In genomic region chr7:64347813-64348212, GRCm38 (mm10) we compare ENCODE assay signal across 24 mouse cellular contexts. TPM values are rescaled to one million over a fixed set of nuclear protein-coding genes. Genes with fewer than 3 reads are reported as not detected.
DNase-seq lines count a peak whose midpoint lies in the region; ATAC-seq lines count a peak whose summit lies in the region.
"Had no signal": no experiment of that assay in that cellular context is flagged by ENCODE, and none has a peak within 500 bp of the region (broad histone marks: within the 10 kb centered on the region; RNA-seq: fewer than 3 reads in every experiment).

No protein-coding gene starts in this region.

- H3K36me3 ChIP-seq in kidney, embryonic 15.5 days: peaks cover 54% of the 10 kb centered on the region
- H3K36me3 ChIP-seq in neural tube, embryonic 15.5 days: peaks cover 25% of the 10 kb centered on the region; the same call in 1 of the 2 replicates

- H3K4me3 ChIP-seq in kidney, embryonic 15.5 days (replicated peaks): no peak overlapping the region
- no peak overlapping the region for H3K4me3 ChIP-seq in brown adipose tissue, adult 24 weeks (ENCODE audit: insufficient read depth, low read depth, low read length)
- H3K4me3 ChIP-seq in neural tube, embryonic 15.5 days (replicated peaks): no peak overlapping the region
- H3K4me3 ChIP-seq: forebrain, embryonic 10.5 days; forebrain, embryonic 13.5 days; gastrocnemius, adult 2 months; heart, adult 2 months; heart, embryonic 10.5 days; heart, embryonic 13.5 days; hindbrain, embryonic 12.5 days; hindbrain, embryonic 15.5 days had no signal

- H3K4me1 ChIP-seq in kidney, embryonic 15.5 days: no peaks in the 10 kb centered on the region
- H3K4me1 ChIP-seq in brown adipose tissue, adult 24 weeks (ENCODE audit: control insufficient read depth, insufficient read depth, insufficient read length, low read length): no peaks in the 10 kb centered on the region
- peaks cover 11% of the 10 kb centered on the region for H3K4me1 ChIP-seq in neural tube, embryonic 15.5 days
- H3K4me1 ChIP-seq: heart, embryonic 10.5 days; heart, embryonic 13.5 days; hindbrain, embryonic 12.5 days had no signal

- DNase-seq in kidney, adult 18-20 months: peak; percentile 20
- DNase-seq in kidney, postnatal 14 days: peak; percentile 25
- DNase-seq in kidney, postnatal 10 days: no peak
- DNase-seq in gonadal fat pad, adult 2 months (ENCODE audit: low read depth): peak; percentile 40
- no peak for DNase-seq in frontal cortex, postnatal 25 days (ENCODE audit: low spot score in 2 of 2)
- DNase-seq: adrenal gland, adult 2 months; adrenal gland, postnatal 25 days; cerebellum, adult 18-20 months; cerebellum, adult 9-10 months; cerebellum, postnatal 14 days; gastrocnemius, adult 2 months; gastrocnemius, postnatal 14 days; heart, adult 2 months had no signal

- H3K9ac ChIP-seq in kidney, embryonic 15.5 days: no peak overlapping the region
- no peak overlapping the region for H3K9ac ChIP-seq in neural tube, embryonic 15.5 days (replicated peaks)
- H3K9ac ChIP-seq: forebrain, embryonic 13.5 days; heart, embryonic 13.5 days; hindbrain, embryonic 12.5 days; hindbrain, embryonic 15.5 days had no signal

- 83% methylated on average over 1 of the region's 1 CpGs for WGBS in kidney, embryonic 15.5 days
- WGBS in neural tube, embryonic 15.5 days: 87% methylated on average over 1 of the region's 1 CpGs

- H3K27ac ChIP-seq in kidney, embryonic 15.5 days: no peak overlapping the region
- H3K27ac ChIP-seq in brown adipose tissue, adult 24 weeks (replicated peaks; ENCODE audit: low read depth, low read length): peak overlapping the region; percentile 54
- no peak overlapping the region for H3K27ac ChIP-seq in neural tube, embryonic 15.5 days (replicated peaks)
- H3K27ac ChIP-seq: forebrain, embryonic 10.5 days; forebrain, embryonic 13.5 days; gastrocnemius, adult 2 months; heart, adult 2 months; heart, embryonic 10.5 days; heart, embryonic 13.5 days; hindbrain, embryonic 12.5 days; hindbrain, embryonic 15.5 days had no signal

- no peak overlapping the region for H3K4me2 ChIP-seq in kidney, embryonic 15.5 days
- no peak overlapping the region for H3K4me2 ChIP-seq in neural tube, embryonic 15.5 days
- H3K4me2 ChIP-seq: forebrain, embryonic 13.5 days; heart, embryonic 13.5 days; hindbrain, embryonic 12.5 days; hindbrain, embryonic 15.5 days had no signal

- no peak for ATAC-seq in kidney, embryonic 15.5 days (replicated peaks; ENCODE audit: low FRiP score)
- no peak for ATAC-seq in neural tube, embryonic 15.5 days (ENCODE audit: low FRiP score)
- ATAC-seq: CD4-positive, CD25-positive, alpha-beta regulatory T cell, adult 4 months; forebrain, embryonic 13.5 days; forebrain, embryonic 16.5 days had no signal

- H3K9me3 ChIP-seq in kidney, embryonic 15.5 days (replicated peaks): no peaks in the 10 kb centered on the region
- no peaks in the 10 kb centered on the region for H3K9me3 ChIP-seq in neural tube, embryonic 15.5 days (replicated peaks)
- H3K9me3 ChIP-seq: forebrain, embryonic 10.5 days; forebrain, embryonic 13.5 days; heart, embryonic 10.5 days; heart, embryonic 13.5 days; hindbrain, embryonic 12.5 days; hindbrain, embryonic 15.5 days had no signal

- no peaks in the 10 kb centered on the region for H3K27me3 ChIP-seq in kidney, embryonic 15.5 days
- H3K27me3 ChIP-seq in neural tube, embryonic 15.5 days (replicated peaks): no peaks in the 10 kb centered on the region
- H3K27me3 ChIP-seq: forebrain, embryonic 13.5 days; heart, embryonic 13.5 days; hindbrain, embryonic 12.5 days; hindbrain, embryonic 15.5 days had no signal

RNA-seq across cellular contexts. Expression of gene Fan1, which starts 26.1 kb away (rescaled TPM):
- 6.9 and 8.3 TPM in 2 replicates for polyA plus RNA-seq in kidney, embryonic 15.5 days (2015; fragmentation: Nextera tagmentation; extraction: Ambion mirVana)
- polyA plus RNA-seq in brown adipose tissue, adult 24 weeks (2012; ENCODE audit: insufficient read depth, insufficient read length, missing spikeins): 2.3 and 3.0 TPM in 2 replicates
- 5.8 and 5.9 TPM in 2 replicates for polyA plus RNA-seq in gonadal fat pad, adult 2 months (2012; rRNA removed)
- polyA plus RNA-seq in neural tube, embryonic 15.5 days (2015; fragmentation: Nextera tagmentation; extraction: Ambion mirVana): 5.3 and 6.3 TPM in 2 replicates

RNA-seq across cellular contexts. Expression of gene Mphosph10, which starts 44.3 kb away (rescaled TPM):
- polyA plus RNA-seq in kidney, embryonic 15.5 days (2015; fragmentation: Nextera tagmentation; extraction: Ambion mirVana): 43.1 and 43.2 TPM in 2 replicates
- polyA plus RNA-seq in brown adipose tissue, adult 24 weeks (2012; ENCODE audit: insufficient read depth, insufficient read length, missing spikeins): 16.9 and 19.6 TPM in 2 replicates
- 1.00 and 1.4 TPM in 2 replicates for polyA plus RNA-seq in gonadal fat pad, adult 2 months (2012; rRNA removed)
- 25.2 and 29.6 TPM in 2 replicates for polyA plus RNA-seq in neural tube, embryonic 15.5 days (2015; fragmentation: Nextera tagmentation; extraction: Ambion mirVana)

RNA-seq across cellular contexts. Expression of gene Mcee, which starts 44.6 kb away (rescaled TPM):
- 94.4 and 97.5 TPM in 2 replicates for polyA plus RNA-seq in kidney, embryonic 15.5 days (2015; fragmentation: Nextera tagmentation; extraction: Ambion mirVana)
- polyA plus RNA-seq in brown adipose tissue, adult 24 weeks (2012; ENCODE audit: insufficient read depth, insufficient read length, missing spikeins): 415 and 427 TPM in 2 replicates
- polyA plus RNA-seq in gonadal fat pad, adult 2 months (2012; rRNA removed): 50.7 and 50.8 TPM in 2 replicates
- 50.8 and 55.9 TPM in 2 replicates for polyA plus RNA-seq in neural tube, embryonic 15.5 days (2015; fragmentation: Nextera tagmentation; extraction: Ambion mirVana)

Comparison
In these comparisons a context has a peak if more than half of its experiments do, and no peak if none do; other contexts are left out.
1. DNase-seq: peak in kidney, adult 18-20 months (single experiment), kidney, postnatal 14 days (single experiment) and gonadal fat pad, adult 2 months (single experiment); none in kidney, postnatal 10 days (single experiment) and frontal cortex, postnatal 25 days (0 of 2).